Mouse (Mus musculus) kidney, postnatal 0 days (tissue): ENCODE measurements at regions not wholly inside any gene's neighbourhood (a gene's known extent, or its start where the extent isn't known, plus 50 kb on each side); places are given as distances from the start of the nearest gene placed in this dataset.

Experiments
- ATAC-seq: fragments of 200-750 bp; cut with Nextera tagmentation; replicated peaks from 2 replicates; pipeline ENCODE4 v1.8.0; 2017; ENCODE audit warnings: low read depth, moderate number of reproducible peaks, moderate TSS enrichment, moderate library complexity; ENCODE audit not compliant: low FRiP score
- DNase-seq: peaks from one replicate; pipeline ENCODE4 v3.0.0-alpha.2; 2016; ENCODE audit warnings: low spot score
- H3K27ac ChIP-seq: fragments of 300-500 bp; sonication (generic); 2 replicates; pipeline ENCODE4 v1.5.1; 2014; ENCODE audit warnings: mild to moderate bottlenecking
- H3K27me3 ChIP-seq: fragments of 300-500 bp; sonication (generic); 2 replicates; pipeline ENCODE4 v1.6.1; 2014; ENCODE audit warnings: low read length, mixed read lengths; ENCODE audit not compliant: insufficient read depth
- H3K36me3 ChIP-seq: fragments of 300-500 bp; sonication (generic); 2 replicates; pipeline ENCODE4 v1.6.1; 2014; ENCODE audit warnings: low read length, mixed read lengths; ENCODE audit not compliant: insufficient read depth
- H3K4me1 ChIP-seq: fragments of 300-500 bp; sonication (generic); replicated peaks from 2 replicates; pipeline ENCODE4 v1.6.1; 2014; ENCODE audit warnings: antibody characterized with exemption, low read length, mixed read lengths; ENCODE audit not compliant: insufficient read depth
- H3K4me2 ChIP-seq: fragments of 300-500 bp; sonication (generic); 2 replicates; pipeline ENCODE4 v1.6.1; 2014; ENCODE audit warnings: mild to moderate bottlenecking, low read length, moderate library complexity, mixed read lengths
- H3K4me3 ChIP-seq: fragments of 300-500 bp; sonication (generic); replicated peaks from 2 replicates; pipeline ENCODE4 v1.5.1; 2014; ENCODE audit warnings: low read depth, low read length
- H3K9ac ChIP-seq: fragments of 300-500 bp; sonication (generic); 2 replicates; pipeline ENCODE4 v1.6.1; 2014; ENCODE audit warnings: low read depth, low read length
- H3K9me3 ChIP-seq: fragments of 300-500 bp; sonication (generic); replicated peaks from 2 replicates; pipeline ENCODE4 v1.6.1; 2016; ENCODE audit warnings: low read length, inconsistent platforms, mixed read lengths
- CTCF ChIP-seq: IDR thresholded peaks from 2 replicates; pipeline ENCODE4 v1.5.1; 2016; ENCODE audit warnings: antibody characterized with exemption, low read depth, mild to moderate bottlenecking, moderate library complexity
- WGBS: fragments of 180-500 bp; shearing (Covaris S2); extraction: QIAGEN DNeasy Blood & Tissue Kit; methylation state at CpG from one replicate; pipeline ENCODE4 v1.1.7; 2014; 5-methylcytosine and 5-hydroxymethylcytosine counted together

GRCm38 (mm10) chr2:133499904-133500303 is 52.1 kb upstream of the Bmp2 start:
- Histone ChIP-seq H3K4me3 (no peak overlapping the region), H3K4me2 (no peak overlapping the region), H3K27me3 (no peaks in the 10 kb centered on the region), H3K36me3 (no peaks in the 10 kb centered on the region), H3K27ac (no peak overlapping the region), H3K9ac (no peak overlapping the region), H3K9me3 (no peaks in the 10 kb centered on the region), H3K4me1 (no peaks in the 10 kb centered on the region)
- ATAC-seq (no peak), DNase-seq (no peak)
- TF ChIP-seq CTCF: no peak
- 51% methylated on average over 3 of the region's 3 CpGs for WGBS
